22 mouse cellular contexts compared by ENCODE assay signal in genomic region chr6:127207308-127207707, GRCm38 (mm10). TPM values are rescaled to one million over a fixed set of nuclear protein-coding genes. Genes with fewer than 3 reads are reported as not detected.
DNase-seq lines count a peak whose midpoint lies in the region; TF ChIP-seq lines count a peak whose summit lies in the region.
"Had no signal": no experiment of that assay in that cellular context is flagged by ENCODE, and none has a peak within 500 bp of the region (broad histone marks: within the 10 kb centered on the region; RNA-seq: fewer than 3 reads in every experiment).

No protein-coding gene starts in this region.

- H3K27me3 ChIP-seq in CH12.LX (replicated peaks): no peaks in the 10 kb centered on the region
- H3K27me3 ChIP-seq: embryonic facial prominence, embryonic 13.5 days; embryonic facial prominence, embryonic 15.5 days; forebrain, embryonic 12.5 days had no signal

- TF ChIP-seq POLR2A in CH12.LX (IDR thresholded peaks at IDR 0.05; ENCODE audit: low read depth, low read length): no peak

- in situ Hi-C loops in CH12.LX (cut with MboI; ENCODE audit: low pct_ligation_motif_present, low pct_unique_long_range_greater_than_20kb, low sequenced_read_pairs): no loop called here

- intact Hi-C loops in gastrocnemius, postnatal 14 days (cut with DNase I; ENCODE audit: low total_unique reads): no loop called here

- TF ChIP-seq CTCF in CH12.LX (conservative IDR thresholded peaks at IDR 0.05 in 1 of 2, IDR thresholded peaks at IDR 0.05 in 1 of 2; ENCODE audit: low read depth in 2 of 2, low read length in 2 of 2): peak in 1 of 2 experiments; percentile 60; a peak in 2 of 4 replicates

- H3K9me3 ChIP-seq in CH12.LX (replicated peaks; ENCODE audit: low read length): no peaks in the 10 kb centered on the region
- H3K9me3 ChIP-seq: embryonic facial prominence, embryonic 13.5 days; embryonic facial prominence, embryonic 15.5 days; forebrain, embryonic 10.5 days; forebrain, embryonic 12.5 days; G1E had no signal

- DNase-seq in 3T3-L1 (ENCODE audit: low read depth, low spot score) (peak; percentile 5), CH12.LX (ENCODE audit: extremely low read depth) (peak; percentile 64), R1 (ENCODE audit: low read depth, low spot score) (peak; percentile 6)
- DNase-seq in layer of hippocampus, postnatal 10 days (ENCODE audit: low spot score in 2 of 2): no peak
- DNase-seq in gastrocnemius, postnatal 14 days: no peak
- no peak for DNase-seq in urinary bladder, postnatal 4 days (ENCODE audit: low spot score in 2 of 2)
- DNase-seq: adrenal gland, adult 2 months; adrenal gland, postnatal 14 days; adrenal gland, postnatal 36 days; B cell, adult 2 months; cerebellum, adult 11-12 months; cerebellum, adult 2 months; cerebellum, adult 9-11 months; cerebellum, postnatal 14 days; cerebellum, postnatal 36 days; embryo, embryonic 11 days had no signal

- H3K27ac ChIP-seq in CH12.LX (ENCODE audit: insufficient read depth, low read depth): no peak overlapping the region
- H3K27ac ChIP-seq: embryonic facial prominence, embryonic 13.5 days; embryonic facial prominence, embryonic 15.5 days; forebrain, embryonic 10.5 days; forebrain, embryonic 12.5 days had no signal

- H3K36me3 ChIP-seq in CH12.LX (replicated peaks in 1 of 2; ENCODE audit: control insufficient read depth in 1 of 2, insufficient read depth in 1 of 2, low read length in 1 of 2): no peaks in the 10 kb centered on the region
- H3K36me3 ChIP-seq: embryonic facial prominence, embryonic 13.5 days; embryonic facial prominence, embryonic 15.5 days; forebrain, embryonic 10.5 days; forebrain, embryonic 12.5 days; G1E had no signal

- peak; percentile 62 for TF ChIP-seq RAD21 in CH12.LX (IDR thresholded peaks at IDR 0.05; ENCODE audit: low read depth, low read length)

- H3K9ac ChIP-seq in CH12.LX (ENCODE audit: insufficient read depth, low read depth): no peak overlapping the region
- H3K9ac ChIP-seq: embryonic facial prominence, embryonic 13.5 days; embryonic facial prominence, embryonic 15.5 days; forebrain, embryonic 12.5 days had no signal

- dilution Hi-C loops in CH12.LX (cut with MboI; ENCODE audit: extremely low pct_ligation_motif_present, extremely low pct_unique_long_range_greater_than_20kb, low sequenced_read_pairs): no loop called here

- peaks cover 19 to 54% of the 10 kb centered on the region in 2 experiments for H3K4me1 ChIP-seq in CH12.LX (ENCODE audit: control insufficient read depth in 1 of 2, insufficient read depth in 2 of 2)
- H3K4me1 ChIP-seq: embryonic facial prominence, embryonic 13.5 days; embryonic facial prominence, embryonic 15.5 days; forebrain, embryonic 10.5 days; forebrain, embryonic 12.5 days had no signal

- H3K4me2 ChIP-seq in CH12.LX (ENCODE audit: insufficient read depth, low read depth, poor library complexity, severe bottlenecking): peak overlapping the region; percentile 37
- H3K4me2 ChIP-seq: embryonic facial prominence, embryonic 13.5 days; embryonic facial prominence, embryonic 15.5 days; forebrain, embryonic 12.5 days had no signal

- no peaks in the 10 kb centered on the region for H3K79me2 ChIP-seq in CH12.LX (replicated peaks; ENCODE audit: control insufficient read depth, extremely low read depth, insufficient read depth, poor library complexity, severe bottlenecking)

- peak overlapping the region in 1 of 3 experiments; percentile 13 for H3K4me3 ChIP-seq in CH12.LX (replicated peaks in 1 of 3; ENCODE audit: low read depth in 2 of 3, low read length in 2 of 3, poor library complexity in 1 of 3)
- H3K4me3 ChIP-seq: embryonic facial prominence, embryonic 13.5 days; embryonic facial prominence, embryonic 15.5 days; erythroblast, embryonic 14.5 days; forebrain, embryonic 10.5 days; forebrain, embryonic 12.5 days had no signal

- TF ChIP-seq EP300 in CH12.LX (IDR thresholded peaks at IDR 0.05; ENCODE audit: low read length): peak; percentile 78

TF ChIP-seq in CH12.LX, 34 proteins besides CTCF, POLR2A, EP300 and RAD21:
- TF ChIP-seq PAX5 (IDR thresholded peaks at IDR 0.05; ENCODE audit: low read length) (no peak), MAZ (IDR thresholded peaks at IDR 0.05; ENCODE audit: low read depth, low read length) (0 out of 2 replicates have a peak, but pooled peaks have one; percentile 47), BHLHE40 (IDR thresholded peaks at IDR 0.05; ENCODE audit: low read depth, low read length) (peak; percentile 69), IRF4 (IDR thresholded peaks at IDR 0.05; ENCODE audit: low read depth, low read length) (peak; percentile 88), MXI1 (IDR thresholded peaks at IDR 0.05; ENCODE audit: low read depth, low read length) (no peak), E2F4 (IDR thresholded peaks at IDR 0.05; ENCODE audit: insufficient replicate concordance, low read depth, low read length) (no peak), MEF2A (IDR thresholded peaks at IDR 0.05; ENCODE audit: borderline replicate concordance, low read depth, low read length) (no peak; the same call in 1 of the 2 replicates), SIN3A (IDR thresholded peaks at IDR 0.05; ENCODE audit: low read length) (no peak), ETS1 (conservative IDR thresholded peaks at IDR 0.05; ENCODE audit: low read depth, low read length) (peak; percentile 68), UBTF (IDR thresholded peaks at IDR 0.05; ENCODE audit: low read depth, low read length) (no peak), NELFE (IDR thresholded peaks at IDR 0.05; ENCODE audit: low read depth, low read length) (no peak), NRF1 (IDR thresholded peaks at IDR 0.05; ENCODE audit: low read depth, low read length) (no peak), CHD2 (IDR thresholded peaks at IDR 0.05; ENCODE audit: low read length) (no peak), MYC (IDR thresholded peaks at IDR 0.05; ENCODE audit: low read depth, low read length) (0 out of 2 replicates have a peak, but pooled peaks have one; percentile 18), JUN (IDR thresholded peaks at IDR 0.05; ENCODE audit: insufficient read depth, low read depth, low read length) (peak; percentile 35; the same call in 1 of the 2 replicates), ZMIZ1 (IDR thresholded peaks at IDR 0.05; ENCODE audit: low read depth, low read length) (no peak), TCF12 (IDR thresholded peaks at IDR 0.05; ENCODE audit: low read depth, low read length) (peak; percentile 89), HCFC1 (IDR thresholded peaks at IDR 0.05; ENCODE audit: low read depth, low read length) (no peak), USF1 (IDR thresholded peaks at IDR 0.05; ENCODE audit: low read depth, low read length) (no peak), POLR2AphosphoS2 (IDR thresholded peaks at IDR 0.05; ENCODE audit: low read depth, low read length) (no peak), SMC3 (IDR thresholded peaks at IDR 0.05; ENCODE audit: low read depth, low read length) (peak; percentile 77), JUND (conservative IDR thresholded peaks at IDR 0.05; ENCODE audit: low read depth, low read length) (peak; percentile 34; the same call in 1 of the 2 replicates), TBP (conservative IDR thresholded peaks at IDR 0.05; ENCODE audit: low read depth, low read length) (0 out of 2 replicates have a peak, but pooled peaks have one; percentile 36), CHD1 (IDR thresholded peaks at IDR 0.05; ENCODE audit: low read depth, low read length) (no peak), KAT2A (IDR thresholded peaks at IDR 0.05; ENCODE audit: insufficient replicate concordance, low read length) (no peak)

RNA-seq across cellular contexts. Expression of gene Ccnd2, which starts 55.3 kb away (rescaled TPM):
- 99.4 and 146 TPM in 2 replicates for total RNA-seq in CH12.LX (2012; rRNA removed)
- total RNA-seq in CH12.LX (2014; rRNA removed): 33.5 and 42.4 TPM in 2 replicates
- polyA plus RNA-seq in CH12.LX (2012; ENCODE audit: insufficient read length, low read depth): 255 and 299 TPM in 2 replicates
- total RNA-seq in layer of hippocampus, postnatal 10 days (2021): 100 to 1,000 TPM; 190 to 200 TPM
- total RNA-seq in gastrocnemius, postnatal 14 days (2021): 10 to 100 TPM; 17.6 to 31.6 TPM

Comparison
In these comparisons a context has a peak if more than half of its experiments do, and no peak if none do; other contexts are left out.
1. DNase-seq: peak in 3T3-L1 (single experiment), CH12.LX (single experiment) and R1 (single experiment); none in layer of hippocampus, postnatal 10 days (0 of 2), gastrocnemius, postnatal 14 days (single experiment) and urinary bladder, postnatal 4 days (0 of 2).